Mouse (Mus musculus) v-Abl transformed pro-B cells (cell line): Measurements from ENCODE around the gene Samd11.

Source experiments
- in situ Hi-C, 2 experiments: fragments of 400-800 bp; cut with MboI; formaldehyde crosslinking; loops; one replicate each; pipeline ENCODE4 v1.15.1; 2025; ENCODE audit not compliant: unreplicated experiment in 2 of 2

Samd11 gene

GRCm38 (mm10) chr4:156215649-156216048, 39.8 kb downstream of the Samd11 start, which contains the start of gene Perm1:
Perm1 (plus strand) TSS chr4:156215868.
- in situ Hi-C loops, result no loop called here

- in situ Hi-C loops, result no loop called here
Observed at GRCm38 (mm10) chr4:156213134-156213533, 42.3 kb downstream of the Samd11 start.

GRCm38 (mm10) chr4:156209963-156210635, 45.4 kb downstream of the Samd11 start:
- in situ Hi-C loops, result no loop called here

GRCm38 (mm10) chr4:156208872-156209271, 46.6 kb downstream of the Samd11 start:
- in situ Hi-C loops, result no loop called here

- in situ Hi-C loops, result no loop called here
Observed at GRCm38 (mm10) chr4:156203413-156204131, 51.9 kb downstream of the Samd11 start.

GRCm38 (mm10) chr4:156203001-156203412, 52.5 kb downstream of the Samd11 start, which contains the start of gene AW011738:
AW011738 (plus strand) TSS chr4:156203304.
- in situ Hi-C loops, result no loop called here

GRCm38 (mm10) chr4:156202462-156202893, 53.0 kb downstream of the Samd11 start:
- in situ Hi-C loops, result no loop called here

- in situ Hi-C loops, result no loop called here
Observed at GRCm38 (mm10) chr4:156200623-156201475, 54.6 kb downstream of the Samd11 start, which contains the start of gene Isg15. Isg15 (minus strand) TSS chr4:156200818.

GRCm38 (mm10) chr4:156197829-156198205, 57.6 kb downstream of the Samd11 start:
- in situ Hi-C loops, result no loop called here

- in situ Hi-C loops, result no loop called here
Observed at GRCm38 (mm10) chr4:156197131-156197828, 58.2 kb downstream of the Samd11 start, which contains the start of gene Agrn. Agrn (minus strand) TSS chr4:156197488.
